Mouse (Mus musculus) liver, postnatal 0 days (tissue): ENCODE measurements around the gene Snx29. TPM values are rescaled to one million over a fixed set of nuclear protein-coding genes. Genes with fewer than 3 reads are reported as not detected.

Experiments used
- ATAC-seq: fragments of 200-750 bp; cut with Nextera tagmentation; 2 replicates; pipeline ENCODE4 v1.8.0; 2017; ENCODE audit warnings: mild to moderate bottlenecking, moderate library complexity
- DNase-seq: peaks from one replicate; pipeline ENCODE4 v3.0.0-alpha.2; 2016
- H3K27ac ChIP-seq: fragments of 300-500 bp; sonication (generic); 2 replicates; pipeline ENCODE4 v1.5.1; 2014; ENCODE audit warnings: antibody characterized with exemption, moderate library complexity, mild to moderate bottlenecking, low read depth
- H3K27me3 ChIP-seq: fragments of 300-500 bp; sonication (generic); 2 replicates; pipeline ENCODE4 v1.6.1; 2014; ENCODE audit warnings: low read length, control low read depth, mixed read lengths; ENCODE audit not compliant: insufficient read depth
- H3K36me3 ChIP-seq: fragments of 300-500 bp; sonication (generic); replicated peaks from 2 replicates; pipeline ENCODE4 v1.6.1; 2014; ENCODE audit warnings: mild to moderate bottlenecking, control low read depth, low read length, moderate library complexity, mixed read lengths; ENCODE audit not compliant: insufficient read depth
- H3K4me1 ChIP-seq: fragments of 300-500 bp; sonication (generic); 2 replicates; pipeline ENCODE4 v1.6.1; 2014; ENCODE audit warnings: antibody characterized with exemption, mild to moderate bottlenecking, control low read depth; ENCODE audit not compliant: insufficient read depth
- H3K4me2 ChIP-seq: fragments of 300-500 bp; sonication (generic); 2 replicates; pipeline ENCODE4 v1.6.1; 2014; ENCODE audit warnings: low read depth, mild to moderate bottlenecking, low read length, moderate library complexity, mixed read lengths
- H3K4me3 ChIP-seq: fragments of 300-500 bp; sonication (generic); 2 replicates; pipeline ENCODE4 v1.5.1; 2014; ENCODE audit warnings: low read depth, low read length
- H3K9ac ChIP-seq: fragments of 300-500 bp; sonication (generic); replicated peaks from 2 replicates; pipeline ENCODE4 v1.6.1; 2014; ENCODE audit warnings: mild to moderate bottlenecking, moderate library complexity
- H3K9me3 ChIP-seq: fragments of 300-500 bp; sonication (generic); 2 replicates; pipeline ENCODE4 v1.6.1; 2016; ENCODE audit warnings: mild to moderate bottlenecking, control low read depth, low read length, mixed read lengths
- CTCF ChIP-seq: sonication (generic); IDR thresholded peaks from 2 replicates; pipeline ENCODE4 v1.5.1; 2016; ENCODE audit warnings: antibody characterized with exemption, low read depth
- EP300 ChIP-seq: IDR thresholded peaks from 2 replicates; pipeline ENCODE4 v1.6.1; 2016; ENCODE audit warnings: antibody characterized with exemption, low read depth, mild to moderate bottlenecking
- WGBS: fragments of 180-500 bp; shearing (Covaris S2); extraction: QIAGEN DNeasy Blood & Tissue Kit; methylation state at CpG from one replicate; pipeline ENCODE4 v1.1.7; 2014; ENCODE audit not compliant: insufficient replicate concordance; 5-methylcytosine and 5-hydroxymethylcytosine counted together
- polyA plus RNA-seq: library from polyadenylated mRNA; unstranded; fragments of >200 nt; fragmentation: Nextera tagmentation; extraction: Ambion mirVana; gene quantifications from 2 replicates; pipeline ENCODE4 v1.2.1, GENCODE M21; 2015

Snx29 gene
- polyA plus RNA-seq, 1 experiment from 2014 or later = 2.3 TPM

- H3K9me3 ChIP-seq = no peaks in the 10 kb centered on the region
- H3K4me3 ChIP-seq = no peak overlapping the region
- no peak overlapping the region for H3K9ac ChIP-seq
- no peaks in the 10 kb centered on the region for H3K4me1 ChIP-seq
- H3K27me3 ChIP-seq = no peaks in the 10 kb centered on the region
- no peak overlapping the region for H3K4me2 ChIP-seq
- DNase-seq (no peak), ATAC-seq (no peak)
- H3K27ac ChIP-seq = no peak overlapping the region
- H3K36me3 ChIP-seq = no peaks in the 10 kb centered on the region
- no peak for TF ChIP-seq EP300
- no peak for TF ChIP-seq CTCF
- WGBS = 69% methylated on average over 2 of the region's 2 CpGs
These were observed 403.2 kb downstream of the Snx29 start for GRCm38 (mm10) chr16:11725901-11726300.

GRCm38 (mm10) chr16:11727331-11727730 lies 404.6 kb downstream of the Snx29 start:
- H3K9me3 ChIP-seq = no peaks in the 10 kb centered on the region
- DNase-seq = no peak
- H3K27ac ChIP-seq = no peak overlapping the region
- no peaks in the 10 kb centered on the region for H3K36me3 ChIP-seq
- H3K9ac ChIP-seq = no peak overlapping the region
- TF ChIP-seq CTCF = no peak
- TF ChIP-seq EP300 = no peak
- H3K4me1 ChIP-seq = no peaks in the 10 kb centered on the region
- H3K4me2 ChIP-seq = no peak overlapping the region
- H3K27me3 ChIP-seq = no peaks in the 10 kb centered on the region
- 87% methylated on average over 9 of the region's 9 CpGs for WGBS
- ATAC-seq = no peak
- H3K4me3 ChIP-seq = no peak overlapping the region

- H3K27me3 ChIP-seq = no peaks in the 10 kb centered on the region
- no peak overlapping the region for H3K27ac ChIP-seq
- WGBS = 70% methylated on average over 3 of the region's 3 CpGs
- no peak overlapping the region for H3K4me3 ChIP-seq
- H3K9me3 ChIP-seq = no peaks in the 10 kb centered on the region
- H3K4me1 ChIP-seq = no peaks in the 10 kb centered on the region
- DNase-seq (no peak), ATAC-seq (no peak)
- H3K4me2 ChIP-seq = no peak overlapping the region
- no peak overlapping the region for H3K9ac ChIP-seq
- no peaks in the 10 kb centered on the region for H3K36me3 ChIP-seq
- no peak for TF ChIP-seq EP300
- no peak for TF ChIP-seq CTCF
These were observed 405.4 kb downstream of the Snx29 start for GRCm38 (mm10) chr16:11728131-11728530.

GRCm38 (mm10) chr16:11728627-11729026 lies 405.9 kb downstream of the Snx29 start:
- TF ChIP-seq CTCF = no peak
- no peak for TF ChIP-seq EP300
- H3K4me2 ChIP-seq = no peak overlapping the region
- H3K4me3 ChIP-seq = no peak overlapping the region
- no peak overlapping the region for H3K27ac ChIP-seq
- no peaks in the 10 kb centered on the region for H3K9me3 ChIP-seq
- H3K27me3 ChIP-seq = no peaks in the 10 kb centered on the region
- ATAC-seq (no peak), DNase-seq (no peak)
- H3K4me1 ChIP-seq = no peaks in the 10 kb centered on the region
- H3K36me3 ChIP-seq = no peaks in the 10 kb centered on the region
- H3K9ac ChIP-seq = no peak overlapping the region
- WGBS = 59% methylated on average over 3 of the region's 3 CpGs

- Histone ChIP-seq H3K27me3 (no peaks in the 10 kb centered on the region), H3K9ac (no peak overlapping the region), H3K4me1 (no peaks in the 10 kb centered on the region), H3K9me3 (no peaks in the 10 kb centered on the region), H3K36me3 (no peaks in the 10 kb centered on the region), H3K4me3 (no peak overlapping the region), H3K4me2 (no peak overlapping the region), H3K27ac (no peak overlapping the region)
- DNase-seq (no peak), ATAC-seq (no peak)
- TF ChIP-seq EP300 (no peak), CTCF (no peak)
- whole genome bisulfite sequencing = 38% methylated on average over 6 of the region's 6 CpGs
These were observed 406.4 kb downstream of the Snx29 start for GRCm38 (mm10) chr16:11729111-11729510.

GRCm38 (mm10) chr16:11729815-11730214 lies 407.1 kb downstream of the Snx29 start:
- H3K4me2 ChIP-seq = no peak overlapping the region
- DNase-seq (no peak), ATAC-seq (no peak)
- 75% methylated on average over 5 of the region's 5 CpGs for WGBS
- no peak for TF ChIP-seq EP300
- TF ChIP-seq CTCF = no peak
- no peak overlapping the region for H3K27ac ChIP-seq
- no peaks in the 10 kb centered on the region for H3K4me1 ChIP-seq
- no peaks in the 10 kb centered on the region for H3K9me3 ChIP-seq
- H3K36me3 ChIP-seq = no peaks in the 10 kb centered on the region
- H3K4me3 ChIP-seq = no peak overlapping the region
- no peak overlapping the region for H3K9ac ChIP-seq
- no peaks in the 10 kb centered on the region for H3K27me3 ChIP-seq

- 70% methylated on average over 5 of the region's 5 CpGs for WGBS
- Histone ChIP-seq H3K27ac (no peak overlapping the region), H3K4me2 (no peak overlapping the region), H3K36me3 (no peaks in the 10 kb centered on the region), H3K9ac (no peak overlapping the region), H3K4me1 (no peaks in the 10 kb centered on the region), H3K27me3 (no peaks in the 10 kb centered on the region), H3K9me3 (no peaks in the 10 kb centered on the region), H3K4me3 (no peak overlapping the region)
- DNase-seq = no peak
- ATAC-seq = no peak
- TF ChIP-seq CTCF (no peak), EP300 (no peak)
These were observed 408.4 kb downstream of the Snx29 start for GRCm38 (mm10) chr16:11731014-11731535.
